8 mouse cellular contexts compared by ENCODE assay signal in the genomic region with DNA sequence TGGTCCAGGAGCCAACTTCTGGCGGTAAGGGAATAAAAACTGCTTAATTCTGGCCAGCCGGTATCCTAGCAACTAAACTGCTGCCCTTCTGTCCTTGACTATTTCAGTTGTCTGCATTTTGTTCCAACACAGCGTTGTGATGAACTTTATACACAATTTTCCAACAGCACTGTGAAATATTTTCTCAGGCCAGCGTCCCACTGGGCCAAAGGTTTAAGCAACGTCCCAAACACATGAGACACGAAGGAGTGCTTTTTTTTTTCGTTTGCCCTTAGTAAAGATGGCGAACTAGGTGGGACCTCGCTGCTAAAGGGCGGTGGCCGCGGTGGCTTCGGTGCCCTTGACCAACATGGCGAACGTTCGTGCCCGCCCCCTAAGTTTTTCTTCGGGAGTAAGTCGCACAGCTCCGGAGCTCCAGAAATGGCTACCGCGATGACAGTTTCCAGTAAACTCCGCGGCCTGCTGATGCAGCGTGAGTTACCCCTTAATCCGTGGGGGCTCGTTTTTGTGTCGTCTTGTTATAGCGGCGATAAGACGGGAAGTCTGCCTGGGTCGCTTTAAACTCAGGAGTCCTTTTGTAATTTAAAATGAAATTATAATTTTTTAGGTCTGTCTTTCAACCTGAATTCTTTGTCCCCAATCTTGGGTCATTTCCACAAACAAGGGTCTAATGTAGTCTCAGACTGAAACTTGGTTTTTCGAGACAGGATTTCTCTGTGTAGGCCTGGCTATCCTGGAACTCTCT. TPM values are rescaled to one million over a fixed set of nuclear protein-coding genes. Genes with fewer than 3 reads are reported as not detected.
DNase-seq lines count a peak whose midpoint lies in the region; ATAC-seq lines count a peak whose summit lies in the region.

A gene (plus strand): TSS at position 277 of the 745 bp plus-strand sequence.

- DNase-seq in B cell, adult 2 months = peak; percentile 87 to 89
- peak; percentile 96 for DNase-seq in brain, adult 2 months (ENCODE audit: low read depth, low spot score)
- peak; percentile 95 for DNase-seq in heart, embryonic 10.5 days (ENCODE audit: low spot score)
- DNase-seq in liver = peak; percentile 93
- DNase-seq in spleen, postnatal 4 days (ENCODE audit: low spot score in 2 of 2) = peak; percentile 91 to 94

- H3K36me3 ChIP-seq in heart, embryonic 10.5 days = peaks cover 41% of the 10 kb centered on the region
- H3K36me3 ChIP-seq in kidney, embryonic 15.5 days = peaks cover 46% of the 10 kb centered on the region

- H3K27ac ChIP-seq in heart, embryonic 10.5 days = peak within 1 kb of the TSS; percentile 90
- H3K27ac ChIP-seq in kidney, embryonic 15.5 days = peak within 1 kb of the TSS; percentile 81

- H3K4me2 ChIP-seq in kidney, embryonic 15.5 days = peak within 1 kb of the TSS; percentile 56

- H3K4me3 ChIP-seq in heart, embryonic 10.5 days = peak within 1 kb of the TSS; percentile 60
- peak within 1 kb of the TSS; percentile 53 for H3K4me3 ChIP-seq in kidney, embryonic 15.5 days (replicated peaks)

- WGBS in heart, embryonic 10.5 days = 3% methylated on average over 33 of the region's 33 CpGs
- WGBS in kidney, embryonic 15.5 days = 2% methylated on average over 33 of the region's 33 CpGs

- H3K9me3 ChIP-seq in heart, embryonic 10.5 days = no peaks in the 10 kb centered on the region
- no peaks in the 10 kb centered on the region for H3K9me3 ChIP-seq in kidney, embryonic 15.5 days (replicated peaks)

- ATAC-seq in erythroblast, adult 5-6 weeks (replicated peaks; ENCODE audit: low FRiP score, poor library complexity, severe bottlenecking) = peak; percentile 99
- peak; percentile 77 for ATAC-seq in kidney, embryonic 15.5 days (replicated peaks; ENCODE audit: low FRiP score)
- peak; percentile 94 for ATAC-seq in monocyte, adult 5-6 weeks (replicated peaks; ENCODE audit: insufficient number of reproducible peaks, low FRiP score, low TSS enrichment, poor library complexity, severe bottlenecking)

- peaks cover 28% of the 10 kb centered on the region for H3K4me1 ChIP-seq in heart, embryonic 10.5 days
- peaks cover 46% of the 10 kb centered on the region for H3K4me1 ChIP-seq in kidney, embryonic 15.5 days

- H3K27me3 ChIP-seq in heart, embryonic 10.5 days (ENCODE audit: insufficient read depth, poor library complexity, severe bottlenecking) = no peaks in the 10 kb centered on the region
- H3K27me3 ChIP-seq in kidney, embryonic 15.5 days = no peaks in the 10 kb centered on the region

- peak within 1 kb of the TSS; percentile 40 for H3K9ac ChIP-seq in kidney, embryonic 15.5 days

RNA-seq across cellular contexts. Expression of the gene that starts here (rescaled TPM):
- 36.6 and 59.0 TPM in 2 replicates for total RNA-seq in erythroblast, adult 5-6 weeks (2015; ENCODE audit: low replicate concordance)
- total RNA-seq in erythroblast, adult 5-6 weeks (2017; ENCODE audit: low replicate concordance) = 23.2 and 31.8 TPM in 2 replicates
- 118 and 136 TPM in 2 replicates for polyA plus RNA-seq in heart, embryonic 10.5 days (2016; fragmentation: Nextera tagmentation; extraction: Ambion mirVana)
- polyA plus RNA-seq in kidney, embryonic 15.5 days (2015; fragmentation: Nextera tagmentation; extraction: Ambion mirVana) = 154 and 164 TPM in 2 replicates
- 48.7 to 61.1 TPM (median 56.4 TPM) in 3 replicates for total RNA-seq in monocyte, adult 5-6 weeks (2017)

Comparison
In these comparisons a context has a peak if more than half of its experiments do, and no peak if none do; other contexts are left out.
1. Peak in every context shown above with its lines: DNase-seq, ATAC-seq, H3K4me3 ChIP-seq and H3K27ac ChIP-seq.